Mouse (Mus musculus): ENCODE measurements around the gene Abi3. TPM values are rescaled to one million over a fixed set of nuclear protein-coding genes. Genes with fewer than 3 reads are reported as not detected.

Abi3 gene
- polyA plus RNA-seq, 1 experiment from 2014 or later: 9.9 TPM

- Histone ChIP-seq H3K9ac (ENCODE audit: low read length) (no peak overlapping the region), H3K27ac (ENCODE audit: low read length) (no peak overlapping the region; the same call in 1 of the 2 replicates), H3K36me3 (ENCODE audit: control insufficient read depth, insufficient read depth, low read length) (no peaks in the 10 kb centered on the region), H3K4me3 (replicated peaks; ENCODE audit: low read length) (no peak overlapping the region), H3K27me3 (ENCODE audit: control insufficient read depth, insufficient read depth, low read length) (peaks cover 48% of the 10 kb centered on the region), H3K9me3 (replicated peaks; ENCODE audit: control insufficient read depth, low read length) (no peaks in the 10 kb centered on the region), H3K4me2 (ENCODE audit: low read depth, low read length) (peak overlapping the region; percentile 4; the same call in 1 of the 2 replicates), H3K4me1 (ENCODE audit: control insufficient read depth, insufficient read depth, low read length) (peaks cover 43% of the 10 kb centered on the region)
- WGBS: 28% methylated on average over 15 of the region's 15 CpGs
- no peak for ATAC-seq (ENCODE audit: insufficient read depth, low FRiP score)
Observed at GRCm38 (mm10) chr11:95834742-95835710, 7.2 kb downstream of the Abi3 start.

- Histone ChIP-seq H3K4me2 (ENCODE audit: low read depth, low read length) (no peak overlapping the region), H3K4me1 (ENCODE audit: control insufficient read depth, insufficient read depth, low read length) (peaks cover 44% of the 10 kb centered on the region), H3K4me3 (replicated peaks; ENCODE audit: low read length) (no peak overlapping the region)
Observed at GRCm38 (mm10) chr11:95834143-95834667, 8.1 kb downstream of the Abi3 start.

GRCm38 (mm10) chr11:95833631-95834142, 8.6 kb downstream of the Abi3 start:
- Histone ChIP-seq H3K27me3 (ENCODE audit: control insufficient read depth, insufficient read depth, low read length) (peaks cover 61% of the 10 kb centered on the region), H3K4me1 (ENCODE audit: control insufficient read depth, insufficient read depth, low read length) (peaks cover 44% of the 10 kb centered on the region), H3K4me3 (replicated peaks; ENCODE audit: low read length) (no peak overlapping the region), H3K36me3 (ENCODE audit: control insufficient read depth, insufficient read depth, low read length) (no peaks in the 10 kb centered on the region), H3K27ac (ENCODE audit: low read length) (no peak overlapping the region), H3K4me2 (ENCODE audit: low read depth, low read length) (no peak overlapping the region), H3K9ac (ENCODE audit: low read length) (no peak overlapping the region), H3K9me3 (replicated peaks; ENCODE audit: control insufficient read depth, low read length) (no peaks in the 10 kb centered on the region)
- ATAC-seq (ENCODE audit: insufficient read depth, low FRiP score): no peak
- WGBS: 14% methylated on average over 18 of the region's 18 CpGs

More at GRCm38 (mm10) chr11:95834143-95834667, 8.1 kb downstream of the Abi3 start:
- ATAC-seq (ENCODE audit: insufficient read depth, low FRiP score): no peak
- no peaks in the 10 kb centered on the region for H3K36me3 ChIP-seq (ENCODE audit: control insufficient read depth, insufficient read depth, low read length)
- 11% methylated on average over 22 of the region's 22 CpGs for WGBS
- H3K9ac ChIP-seq (ENCODE audit: low read length): no peak overlapping the region
- no peak overlapping the region for H3K27ac ChIP-seq (ENCODE audit: low read length)
- H3K9me3 ChIP-seq (replicated peaks; ENCODE audit: control insufficient read depth, low read length): no peaks in the 10 kb centered on the region
- H3K27me3 ChIP-seq (ENCODE audit: control insufficient read depth, insufficient read depth, low read length): peaks cover 56% of the 10 kb centered on the region

GRCm38 (mm10) chr11:95833006-95833570, 9.2 kb downstream of the Abi3 start:
- Histone ChIP-seq H3K4me1 (ENCODE audit: control insufficient read depth, insufficient read depth, low read length) (peaks cover 44% of the 10 kb centered on the region), H3K27ac (ENCODE audit: low read length) (no peak overlapping the region), H3K27me3 (ENCODE audit: control insufficient read depth, insufficient read depth, low read length) (peaks cover 67% of the 10 kb centered on the region), H3K4me2 (ENCODE audit: low read depth, low read length) (no peak overlapping the region), H3K9me3 (replicated peaks; ENCODE audit: control insufficient read depth, low read length) (no peaks in the 10 kb centered on the region), H3K36me3 (ENCODE audit: control insufficient read depth, insufficient read depth, low read length) (no peaks in the 10 kb centered on the region), H3K4me3 (replicated peaks; ENCODE audit: low read length) (no peak overlapping the region), H3K9ac (ENCODE audit: low read length) (no peak overlapping the region)
- no peak for ATAC-seq (ENCODE audit: insufficient read depth, low FRiP score)
- WGBS: 37% methylated on average over 8 of the region's 8 CpGs

- H3K27ac ChIP-seq (ENCODE audit: low read length): no peak overlapping the region
- H3K9ac ChIP-seq (ENCODE audit: low read length): no peak overlapping the region
- no peak overlapping the region for H3K4me2 ChIP-seq (ENCODE audit: low read depth, low read length)
- no peak for ATAC-seq (ENCODE audit: insufficient read depth, low FRiP score)
- H3K4me1 ChIP-seq (ENCODE audit: control insufficient read depth, insufficient read depth, low read length): peaks cover 42% of the 10 kb centered on the region
- H3K36me3 ChIP-seq (ENCODE audit: control insufficient read depth, insufficient read depth, low read length): no peaks in the 10 kb centered on the region
- H3K27me3 ChIP-seq (ENCODE audit: control insufficient read depth, insufficient read depth, low read length): peaks cover 70% of the 10 kb centered on the region
- WGBS: 56% methylated on average over 18 of the region's 18 CpGs
- no peaks in the 10 kb centered on the region for H3K9me3 ChIP-seq (replicated peaks; ENCODE audit: control insufficient read depth, low read length)
- no peak overlapping the region for H3K4me3 ChIP-seq (replicated peaks; ENCODE audit: low read length)
Observed at GRCm38 (mm10) chr11:95832129-95833005, 9.9 kb downstream of the Abi3 start.

- Histone ChIP-seq H3K36me3 (ENCODE audit: control insufficient read depth, insufficient read depth, low read length) (no peaks in the 10 kb centered on the region), H3K9me3 (replicated peaks; ENCODE audit: control insufficient read depth, low read length) (no peaks in the 10 kb centered on the region), H3K27me3 (ENCODE audit: control insufficient read depth, insufficient read depth, low read length) (peaks cover 73% of the 10 kb centered on the region), H3K4me3 (replicated peaks; ENCODE audit: low read length) (peak overlapping the region; percentile 38), H3K4me2 (ENCODE audit: low read depth, low read length) (peak overlapping the region; percentile 52; the same call in 1 of the 2 replicates), H3K4me1 (ENCODE audit: control insufficient read depth, insufficient read depth, low read length) (peaks cover 36% of the 10 kb centered on the region), H3K9ac (ENCODE audit: low read length) (no peak overlapping the region), H3K27ac (ENCODE audit: low read length) (no peak overlapping the region)
- WGBS: 7% methylated on average over 14 of the region's 15 CpGs
- no peak for ATAC-seq (ENCODE audit: insufficient read depth, low FRiP score)
Observed at GRCm38 (mm10) chr11:95831641-95832040, 10.6 kb downstream of the Abi3 start.

- no peaks in the 10 kb centered on the region for H3K36me3 ChIP-seq (ENCODE audit: control insufficient read depth, insufficient read depth, low read length)
- peak overlapping the region; percentile 38 for H3K4me3 ChIP-seq (replicated peaks; ENCODE audit: low read length)
- H3K27ac ChIP-seq (ENCODE audit: low read length): no peak overlapping the region
- peak overlapping the region; percentile 45; the same call in 1 of the 2 replicates for H3K9ac ChIP-seq (ENCODE audit: low read length)
- WGBS: 7% methylated on average over 10 of the region's 10 CpGs
- peaks cover 36% of the 10 kb centered on the region for H3K4me1 ChIP-seq (ENCODE audit: control insufficient read depth, insufficient read depth, low read length)
- ATAC-seq (ENCODE audit: insufficient read depth, low FRiP score): no peak
- peaks cover 74% of the 10 kb centered on the region for H3K27me3 ChIP-seq (ENCODE audit: control insufficient read depth, insufficient read depth, low read length)
- no peaks in the 10 kb centered on the region for H3K9me3 ChIP-seq (replicated peaks; ENCODE audit: control insufficient read depth, low read length)
- peak overlapping the region; percentile 52 for H3K4me2 ChIP-seq (ENCODE audit: low read depth, low read length)
Observed at GRCm38 (mm10) chr11:95831276-95831619, 11.0 kb downstream of the Abi3 start.

- Histone ChIP-seq H3K27me3 (ENCODE audit: control insufficient read depth, insufficient read depth, low read length) (peaks cover 74% of the 10 kb centered on the region), H3K4me2 (ENCODE audit: low read depth, low read length) (peak overlapping the region; percentile 52), H3K27ac (ENCODE audit: low read length) (no peak overlapping the region), H3K4me1 (ENCODE audit: control insufficient read depth, insufficient read depth, low read length) (peaks cover 31% of the 10 kb centered on the region), H3K9ac (ENCODE audit: low read length) (peak overlapping the region; percentile 45), H3K36me3 (ENCODE audit: control insufficient read depth, insufficient read depth, low read length) (no peaks in the 10 kb centered on the region), H3K9me3 (replicated peaks; ENCODE audit: control insufficient read depth, low read length) (no peaks in the 10 kb centered on the region), H3K4me3 (replicated peaks; ENCODE audit: low read length) (peak overlapping the region; percentile 38)
- 3% methylated on average over 80 of the region's 80 CpGs for WGBS
- no peak for ATAC-seq (ENCODE audit: insufficient read depth, low FRiP score)
Observed at GRCm38 (mm10) chr11:95830411-95831275, 11.6 kb downstream of the Abi3 start.

All from stomach, embryonic 16.5 days (tissue).